26 mouse cellular contexts compared by ENCODE assay signal in genomic region chr7:4562660-4563059, GRCm38 (mm10). TPM values are rescaled to one million over a fixed set of nuclear protein-coding genes. Genes with fewer than 3 reads are reported as not detected.
DNase-seq lines count a peak whose midpoint lies in the region; ATAC-seq and TF ChIP-seq lines count a peak whose summit lies in the region.
"Had no signal": no experiment of that assay in that cellular context is flagged by ENCODE, and none has a peak within 500 bp of the region (broad histone marks: within the 10 kb centered on the region; RNA-seq: fewer than 3 reads in every experiment).

No protein-coding gene starts in this region.

- ATAC-seq in CD4-positive, CD25-positive, alpha-beta regulatory T cell, adult 4 months, result no peak
- no peak for ATAC-seq in lung, postnatal 0 days
- ATAC-seq: hindbrain, embryonic 16.5 days had no signal

- no peak overlapping the region for H3K9ac ChIP-seq in lung, postnatal 0 days (replicated peaks; ENCODE audit: low read depth)
- H3K9ac ChIP-seq: forebrain, embryonic 12.5 days; lung, embryonic 14.5 days; midbrain, embryonic 12.5 days; neural tube, embryonic 12.5 days had no signal

- no peak overlapping the region for H3K4me3 ChIP-seq in lung, postnatal 0 days (ENCODE audit: low read depth, low read length)
- no peak overlapping the region for H3K4me3 ChIP-seq in E14TG2a.4 (replicated peaks; ENCODE audit: low read length)
- H3K4me3 ChIP-seq: embryonic facial prominence, embryonic 10.5 days; forebrain, embryonic 12.5 days; left cerebral cortex, adult 2 months; limb, embryonic 10.5 days; midbrain, embryonic 12.5 days; neural tube, embryonic 12.5 days had no signal

- no peak for TF ChIP-seq EP300 in lung, postnatal 0 days (IDR thresholded peaks at IDR 0.05)

- 0 out of 2 replicates have a peak, but pooled peaks have one; percentile 8 for TF ChIP-seq CTCF in lung, postnatal 0 days (IDR thresholded peaks at IDR 0.05)
- TF ChIP-seq CTCF in E14TG2a.4 (conservative IDR thresholded peaks at IDR 0.05; ENCODE audit: low read length), result peak; percentile 52

- no peaks in the 10 kb centered on the region for H3K4me1 ChIP-seq in lung, postnatal 0 days (ENCODE audit: insufficient read depth, low read depth, low read length)
- no peaks in the 10 kb centered on the region for H3K4me1 ChIP-seq in E14TG2a.4 (replicated peaks; ENCODE audit: low read depth, low read length)
- H3K4me1 ChIP-seq: embryonic facial prominence, embryonic 10.5 days; forebrain, embryonic 12.5 days; limb, embryonic 10.5 days; midbrain, embryonic 12.5 days; neural tube, embryonic 12.5 days had no signal

- no peak overlapping the region for H3K27ac ChIP-seq in lung, postnatal 0 days (ENCODE audit: low read length)
- H3K27ac ChIP-seq: embryonic facial prominence, embryonic 10.5 days; forebrain, embryonic 12.5 days; left cerebral cortex, adult 2 months; limb, embryonic 10.5 days; midbrain, embryonic 12.5 days; neural tube, embryonic 12.5 days had no signal

- peak; percentile 20 for DNase-seq in CD4-positive, CD25-positive, alpha-beta regulatory T cell, adult 2 months (ENCODE audit: low read depth, low spot score)
- DNase-seq in lung, postnatal 0 days (ENCODE audit: low spot score), result no peak
- DNase-seq in lung, adult 18-20 months, result no peak
- peak; percentile 33 for DNase-seq in induced T-regulatory cell, adult 2 months (ENCODE audit: low read depth)
- DNase-seq in cerebellum, postnatal 36 days, result no peak
- no peak for DNase-seq in spleen, postnatal 14 days (ENCODE audit: low spot score in 2 of 2)
- DNase-seq: adrenal gland, postnatal 36 days; cerebellum, adult 2 months; heart, postnatal 4 days; kidney, adult 2 months; kidney, postnatal 25 days; layer of hippocampus, adult 9-11 months; lung, embryonic 14.5 days; lung, postnatal 4 days; right cerebral cortex, postnatal 4 days had no signal

- no peaks in the 10 kb centered on the region for H3K9me3 ChIP-seq in lung, postnatal 0 days (ENCODE audit: low read length)
- H3K9me3 ChIP-seq in E14TG2a.4 (ENCODE audit: low read length), result no peaks in the 10 kb centered on the region
- H3K9me3 ChIP-seq: embryonic facial prominence, embryonic 10.5 days; forebrain, embryonic 12.5 days; limb, embryonic 10.5 days; midbrain, embryonic 12.5 days; neural tube, embryonic 12.5 days had no signal

- H3K36me3 ChIP-seq in lung, postnatal 0 days (ENCODE audit: insufficient read depth, low read length), result no peaks in the 10 kb centered on the region
- H3K36me3 ChIP-seq in E14TG2a.4 (ENCODE audit: insufficient read depth, low read length), result no peaks in the 10 kb centered on the region
- H3K36me3 ChIP-seq: embryonic facial prominence, embryonic 10.5 days; forebrain, embryonic 12.5 days; limb, embryonic 10.5 days; midbrain, embryonic 12.5 days; neural tube, embryonic 12.5 days had no signal

- no peaks in the 10 kb centered on the region for H3K27me3 ChIP-seq in lung, postnatal 0 days (replicated peaks; ENCODE audit: insufficient read depth, low read length)
- H3K27me3 ChIP-seq in E14TG2a.4 (ENCODE audit: insufficient read depth, low read length), result no peaks in the 10 kb centered on the region
- H3K27me3 ChIP-seq: forebrain, embryonic 12.5 days; midbrain, embryonic 12.5 days; neural tube, embryonic 12.5 days had no signal

- WGBS in lung, postnatal 0 days, result 90% methylated on average over 3 of the region's 3 CpGs

- H3K4me2 ChIP-seq in lung, postnatal 0 days (replicated peaks; ENCODE audit: low read depth, low read length), result no peak overlapping the region
- H3K4me2 ChIP-seq: forebrain, embryonic 12.5 days; lung, embryonic 14.5 days; midbrain, embryonic 12.5 days; neural tube, embryonic 12.5 days had no signal

RNA-seq across cellular contexts. Expression of gene Syt5, which starts 15.3 kb away (rescaled TPM):
- polyA plus RNA-seq in CD4-positive, CD25-positive, alpha-beta regulatory T cell, adult 4 months (2017; shearing (Covaris generic)), result under 1 TPM in 1 of 2 experiments, not detected in 1; 0.35 TPM
- polyA plus RNA-seq in lung, postnatal 0 days (2015; fragmentation: Nextera tagmentation; extraction: Ambion mirVana), result 7.1 and 8.1 TPM in 2 replicates
- polyA plus RNA-seq: liver, adult 2 months had no signal

RNA-seq across cellular contexts. Expression of gene Dnaaf3, which starts 30.4 kb away (rescaled TPM):
- 1 to 10 TPM; 1.4 to 2.8 TPM for polyA plus RNA-seq in CD4-positive, CD25-positive, alpha-beta regulatory T cell, adult 4 months (2017; shearing (Covaris generic))
- 3.3 and 3.4 TPM in 2 replicates for polyA plus RNA-seq in lung, postnatal 0 days (2015; fragmentation: Nextera tagmentation; extraction: Ambion mirVana)

RNA-seq across cellular contexts. Expression of gene Tnni3, which starts 38.6 kb away (rescaled TPM):
- polyA plus RNA-seq in CD4-positive, CD25-positive, alpha-beta regulatory T cell, adult 4 months (2017; shearing (Covaris generic)), result 1 to 10 TPM; 1.6 to 2.4 TPM
- polyA plus RNA-seq in lung, postnatal 0 days (2015; fragmentation: Nextera tagmentation; extraction: Ambion mirVana), result 81.3 and 95.6 TPM in 2 replicates

RNA-seq across cellular contexts. Expression of gene Ptprh, which starts 41.2 kb away (rescaled TPM):
- not detected for polyA plus RNA-seq in CD4-positive, CD25-positive, alpha-beta regulatory T cell, adult 4 months (2017; shearing (Covaris generic))
- not detected in 2 replicates for polyA plus RNA-seq in lung, postnatal 0 days (2015; fragmentation: Nextera tagmentation; extraction: Ambion mirVana)
- polyA plus RNA-seq: embryonic facial prominence, embryonic 10.5 days; forebrain, embryonic 12.5 days; heart, embryonic 14.5 days; limb, embryonic 10.5 days; liver, adult 2 months; lung, embryonic 14.5 days; neural tube, embryonic 12.5 days had no signal

RNA-seq across cellular contexts. Expression of gene Tnnt1, which starts 46.5 kb away (rescaled TPM):
- polyA plus RNA-seq in CD4-positive, CD25-positive, alpha-beta regulatory T cell, adult 4 months (2017; shearing (Covaris generic)), result 1 to 10 TPM; 6.9 to 8.3 TPM
- polyA plus RNA-seq in lung, postnatal 0 days (2015; fragmentation: Nextera tagmentation; extraction: Ambion mirVana), result 14.0 and 17.8 TPM in 2 replicates

Comparison
In these comparisons a context has a peak if more than half of its experiments do, and no peak if none do; other contexts are left out.
1. DNase-seq: peak in CD4-positive, CD25-positive, alpha-beta regulatory T cell, adult 2 months (single experiment) and induced T-regulatory cell, adult 2 months (single experiment); none in lung, postnatal 0 days (single experiment), lung, adult 18-20 months (0 of 2), cerebellum, postnatal 36 days (0 of 2) and spleen, postnatal 14 days (0 of 2).
2. RNA of gene Tnni3, which starts 38.6 kb away (polyA plus RNA-seq): 81.3 to 95.6 TPM in lung, postnatal 0 days; 1.6 to 2.4 TPM in CD4-positive, CD25-positive, alpha-beta regulatory T cell, adult 4 months; every median in the first group is over 10 times any median in the second.